Mouse (Mus musculus) erythroblast, embryonic 14.5 days (primary cell): ENCODE measurements around the gene Myo9b.

Experiments used
- GATA1 ChIP-seq: IDR thresholded peaks from 2 replicates; pipeline ENCODE4 v1.6.1; 2012; ENCODE audit warnings: low read length, inconsistent platforms, mixed read lengths
- TAL1 ChIP-seq: IDR thresholded peaks from 3 replicates; pipeline ENCODE4 v1.6.1; 2012; ENCODE audit warnings: low read length, inconsistent platforms, mixed read lengths

- no peak for TF ChIP-seq TAL1
- no peak for TF ChIP-seq GATA1
Observed at GRCm38 (mm10) chr8:71302788-71303187, 30.3 kb downstream of the Myo9b start.
